Mouse (Mus musculus): ENCODE measurements around the gene Spin2e. TPM values are rescaled to one million over a fixed set of nuclear protein-coding genes. Genes with fewer than 3 reads are reported as not detected.

Spin2e gene
- polyA plus RNA-seq (2015; fragmentation: Nextera tagmentation; extraction: Ambion mirVana): not detected in 2 replicates

GRCm38 (mm10) chrX:31618820-31619219 is at the start of gene Spin2e:
Gene Spin2e, minus strand, starts transcription at chrX:31618920.

DNA sequence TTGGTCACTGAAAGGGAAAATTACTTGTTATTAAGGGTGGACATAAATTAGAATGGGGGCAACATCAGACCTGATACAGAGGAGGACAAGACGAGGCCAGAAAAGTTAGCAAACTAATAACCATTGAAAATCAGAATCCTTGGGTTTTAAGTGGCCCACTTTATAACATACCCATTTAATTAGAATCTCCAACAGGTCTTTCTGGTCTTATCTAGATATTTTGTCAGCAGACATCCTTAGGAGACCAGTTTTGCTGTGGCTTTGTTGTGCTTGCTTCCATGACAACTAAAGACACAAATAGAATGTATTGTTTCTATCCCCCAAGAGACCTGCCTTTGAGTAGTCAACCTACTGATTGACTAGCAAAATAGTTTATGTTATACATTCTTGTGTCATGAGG is 44.5 kb downstream of the Spin2e start, which contains the start of gene Gm21883:
TSS of gene Gm21883 (minus strand) at position 101 of the 400 bp plus-strand sequence.

Other genes with a start within 250 kb of the Spin2e start
- not detected in 2 replicates for gene Btbd35f19, start 235.0 kb downstream of the Spin2e start, polyA plus RNA-seq (2015; fragmentation: Nextera tagmentation; extraction: Ambion mirVana)
- not detected in 2 replicates for gene Gm21883, start 44.6 kb downstream of the Spin2e start, polyA plus RNA-seq (2015; fragmentation: Nextera tagmentation; extraction: Ambion mirVana)
- not detected in 2 replicates for gene Btbd35f25, start 98.2 kb upstream of the Spin2e start, polyA plus RNA-seq (2015; fragmentation: Nextera tagmentation; extraction: Ambion mirVana)

Measured in skeletal muscle tissue, postnatal 0 days (tissue).